Mouse (Mus musculus) lung, adult 2 months (tissue): Measurements from ENCODE around the gene Cdk14.

Experiments
- CTCF ChIP-seq: fragments of 200-500 bp; IDR thresholded peaks from 2 replicates; pipeline ENCODE4 v1.5.1; 2011; ENCODE audit warnings: mild to moderate bottlenecking, low read length, control low read depth; ENCODE audit not compliant: insufficient read depth
- POLR2A ChIP-seq: fragments of 200-500 bp; IDR thresholded peaks from 2 replicates; pipeline ENCODE4 v1.6.1; 2011; ENCODE audit warnings: low read depth, mild to moderate bottlenecking, control low read depth, low read length, borderline replicate concordance; ENCODE audit errors: extremely low read depth

GRCm38 (mm10) chr5:5353946-5354345 lies 66.2 kb downstream of the Cdk14 start:
- no peak for TF ChIP-seq POLR2A
- no peak for TF ChIP-seq CTCF
